Mouse (Mus musculus) intestine, embryonic 14.5 days (tissue): ENCODE results near the gene Pole4. TPM values are rescaled to one million over a fixed set of nuclear protein-coding genes. Genes with fewer than 3 reads are reported as not detected.

Experiments used
- ATAC-seq: fragments of 200-750 bp; cut with Nextera tagmentation; replicated peaks from 2 replicates; pipeline ENCODE4 v1.8.0; 2017; ENCODE audit warnings: low read depth, moderate number of reproducible peaks, moderate TSS enrichment, moderate library complexity; ENCODE audit not compliant: low FRiP score, low TSS enrichment
- DNase-seq: peaks from one replicate; pipeline ENCODE4 v3.0.0-alpha.2; 2018; ENCODE audit warnings: low spot score
- H3K27ac ChIP-seq: fragments of 300-500 bp; sonication (generic); 2 replicates; pipeline ENCODE4 v1.5.1; 2014; ENCODE audit warnings: low read depth, mild to moderate bottlenecking, control low read depth
- H3K27me3 ChIP-seq: fragments of 300-500 bp; sonication (generic); replicated peaks from 2 replicates; pipeline ENCODE4 v1.6.1; 2014; ENCODE audit warnings: low read length, control low read depth; ENCODE audit not compliant: control insufficient read depth, insufficient read depth
- H3K36me3 ChIP-seq: fragments of 300-500 bp; sonication (generic); 2 replicates; pipeline ENCODE4 v1.6.1; 2014; ENCODE audit warnings: low read length, control low read depth; ENCODE audit not compliant: control insufficient read depth, insufficient read depth
- H3K4me1 ChIP-seq: fragments of 300-500 bp; sonication (generic); replicated peaks from 2 replicates; pipeline ENCODE4 v1.6.1; 2014; ENCODE audit warnings: low read length, control low read depth, mixed read lengths; ENCODE audit not compliant: control insufficient read depth, insufficient read depth
- H3K4me2 ChIP-seq: fragments of 300-500 bp; sonication (generic); 2 replicates; pipeline ENCODE4 v1.6.1; 2014; ENCODE audit warnings: low read length
- H3K4me3 ChIP-seq: fragments of 300-500 bp; sonication (generic); 2 replicates; pipeline ENCODE4 v1.5.1; 2014; ENCODE audit warnings: low read depth, low read length, control low read depth, mixed read lengths
- H3K9ac ChIP-seq: fragments of 300-500 bp; sonication (generic); 2 replicates; pipeline ENCODE4 v1.6.1; 2014; ENCODE audit warnings: mild to moderate bottlenecking, low read length
- H3K9me3 ChIP-seq: fragments of 300-500 bp; sonication (generic); 2 replicates; pipeline ENCODE4 v1.6.1; 2016; ENCODE audit warnings: low read length, control low read depth; ENCODE audit not compliant: control insufficient read depth
- WGBS: fragments of 180-500 bp; shearing (Covaris S2); extraction: QIAGEN DNeasy Blood & Tissue Kit; methylation state at CpG from one replicate; pipeline ENCODE4 v1.1.7; 2014; 5-methylcytosine and 5-hydroxymethylcytosine counted together
- polyA plus RNA-seq: library from polyadenylated mRNA; unstranded; fragments of >200 nt; fragmentation: Nextera tagmentation; extraction: Ambion mirVana; gene quantifications from 2 replicates; pipeline ENCODE4 v1.2.1, GENCODE M21; 2014

The Pole4 gene
- 107 and 116 TPM in 2 replicates for polyA plus RNA-seq

GRCm38 (mm10) chr6:82705221-82705620 is at the start of gene Pole4:
Gene Pole4 (minus strand): TSS chr6:82705365.
- DNase-seq (no peak), ATAC-seq (no peak)
- Histone ChIP-seq H3K4me2 (no peak within 1 kb of the TSS), H3K36me3 (no peaks in the 10 kb centered on the region), H3K9ac (no peak within 1 kb of the TSS), H3K27ac (no peak within 1 kb of the TSS), H3K27me3 (no peaks in the 10 kb centered on the region), H3K4me1 (no peaks in the 10 kb centered on the region), H3K9me3 (no peaks in the 10 kb centered on the region), H3K4me3 (no peak within 1 kb of the TSS)
- 74% methylated on average over 5 of the region's 5 CpGs for WGBS

GRCm38 (mm10) chr6:82754769-82755168 is 49.6 kb upstream of the Pole4 start:
- 89% methylated on average over 6 of the region's 6 CpGs for WGBS
- Histone ChIP-seq H3K4me1 (0 out of 2 replicates have a peak, but pooled peaks cover 2% of the 10 kb centered on the region), H3K4me3 (no peak overlapping the region), H3K27me3 (no peaks in the 10 kb centered on the region), H3K27ac (no peak overlapping the region), H3K9ac (no peak overlapping the region), H3K4me2 (no peak overlapping the region), H3K9me3 (no peaks in the 10 kb centered on the region), H3K36me3 (peaks cover 19% of the 10 kb centered on the region)
- ATAC-seq (no peak), DNase-seq (no peak)

GRCm38 (mm10) chr6:82753638-82754361 is 48.6 kb upstream of the Pole4 start:
- Histone ChIP-seq H3K4me3 (no peak overlapping the region), H3K9me3 (no peaks in the 10 kb centered on the region), H3K36me3 (peaks cover 16% of the 10 kb centered on the region), H3K27ac (no peak overlapping the region), H3K4me2 (no peak overlapping the region), H3K4me1 (0 out of 2 replicates have a peak, but pooled peaks cover 2% of the 10 kb centered on the region), H3K27me3 (no peaks in the 10 kb centered on the region), H3K9ac (no peak overlapping the region)
- DNase-seq, result no peak
- WGBS, result 71% methylated on average over 14 of the region's 14 CpGs
- ATAC-seq, result no peak

DNA sequence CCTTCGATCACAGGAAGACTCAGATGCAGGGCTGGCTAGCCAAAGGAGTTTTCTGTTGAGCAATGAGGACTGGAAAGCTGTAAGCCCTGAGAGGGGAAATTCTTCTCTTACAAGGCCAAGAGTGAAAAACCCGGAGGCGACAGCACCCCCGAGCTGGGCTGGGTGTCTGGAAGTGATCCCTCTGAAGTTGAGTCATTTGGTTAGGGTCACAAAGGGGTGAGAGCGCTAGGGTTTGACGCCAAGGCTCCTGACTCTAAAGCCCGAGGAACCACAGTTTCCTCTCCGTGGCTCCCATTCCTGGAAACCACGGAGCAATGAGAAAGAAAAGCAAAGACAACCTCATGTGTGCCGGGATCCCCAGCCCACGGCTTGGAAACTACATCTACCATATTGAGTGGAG is 47.9 kb upstream of the Pole4 start:
- no peak overlapping the region for H3K4me2 ChIP-seq
- H3K4me3 ChIP-seq, result no peak overlapping the region
- ATAC-seq, result no peak
- H3K9me3 ChIP-seq, result no peaks in the 10 kb centered on the region
- no peak for DNase-seq
- 0 out of 2 replicates have a peak, but pooled peaks cover 2% of the 10 kb centered on the region for H3K4me1 ChIP-seq
- 58% methylated on average over 11 of the region's 11 CpGs for WGBS
- H3K36me3 ChIP-seq, result peaks cover 21% of the 10 kb centered on the region
- no peaks in the 10 kb centered on the region for H3K27me3 ChIP-seq
- H3K27ac ChIP-seq, result no peak overlapping the region
- H3K9ac ChIP-seq, result no peak overlapping the region

DNA sequence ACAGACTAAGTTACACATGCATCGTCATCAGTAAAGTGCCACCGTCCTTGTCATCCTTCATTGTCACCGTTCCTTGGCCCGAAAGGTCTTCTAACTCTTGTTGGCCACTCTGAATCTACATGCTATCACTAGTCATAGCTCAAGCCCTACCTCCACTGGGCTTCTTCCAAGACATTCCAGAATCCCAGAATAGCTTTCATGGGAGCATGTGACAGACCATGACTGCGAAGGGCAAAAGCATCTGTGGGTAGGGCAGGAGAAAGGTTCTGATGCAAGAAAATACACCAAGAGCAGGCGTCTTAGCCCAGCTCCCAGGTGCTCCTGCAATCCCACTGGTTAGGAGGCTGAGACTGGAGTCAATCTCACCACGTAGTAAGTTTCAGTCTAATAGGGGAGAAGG is 46.6 kb upstream of the Pole4 start:
- H3K9me3 ChIP-seq, result no peaks in the 10 kb centered on the region
- H3K4me3 ChIP-seq, result no peak overlapping the region
- 96% methylated on average over 7 of the region's 7 CpGs for WGBS
- no peak overlapping the region for H3K9ac ChIP-seq
- H3K4me2 ChIP-seq, result no peak overlapping the region
- DNase-seq, result no peak
- H3K27me3 ChIP-seq, result no peaks in the 10 kb centered on the region
- H3K4me1 ChIP-seq, result 0 out of 2 replicates have a peak, but pooled peaks cover 2% of the 10 kb centered on the region
- no peak for ATAC-seq
- peaks cover 22% of the 10 kb centered on the region for H3K36me3 ChIP-seq
- no peak overlapping the region for H3K27ac ChIP-seq

- H3K36me3 ChIP-seq, result peaks cover 26% of the 10 kb centered on the region
- no peak overlapping the region for H3K27ac ChIP-seq
- no peak overlapping the region for H3K4me3 ChIP-seq
- H3K9ac ChIP-seq, result no peak overlapping the region
- DNase-seq (no peak), ATAC-seq (no peak)
- H3K4me2 ChIP-seq, result no peak overlapping the region
- H3K4me1 ChIP-seq, result 0 out of 2 replicates have a peak, but pooled peaks cover 2% of the 10 kb centered on the region
- H3K27me3 ChIP-seq, result no peaks in the 10 kb centered on the region
- H3K9me3 ChIP-seq, result no peaks in the 10 kb centered on the region
- 90% methylated on average over 11 of the region's 11 CpGs for WGBS
Observed at GRCm38 (mm10) chr6:82751031-82751430, 45.9 kb upstream of the Pole4 start.

GRCm38 (mm10) chr6:82750063-82750462 is 44.9 kb upstream of the Pole4 start:
- H3K27ac ChIP-seq, result no peak overlapping the region
- H3K9me3 ChIP-seq, result no peaks in the 10 kb centered on the region
- 53% methylated on average over 2 of the region's 2 CpGs for WGBS
- DNase-seq (no peak), ATAC-seq (no peak)
- no peaks in the 10 kb centered on the region for H3K27me3 ChIP-seq
- H3K9ac ChIP-seq, result no peak overlapping the region
- H3K4me2 ChIP-seq, result no peak overlapping the region
- H3K4me3 ChIP-seq, result no peak overlapping the region
- 0 out of 2 replicates have a peak, but pooled peaks cover 2% of the 10 kb centered on the region for H3K4me1 ChIP-seq
- H3K36me3 ChIP-seq, result peaks cover 27% of the 10 kb centered on the region

- H3K27ac ChIP-seq, result no peak overlapping the region
- no peaks in the 10 kb centered on the region for H3K9me3 ChIP-seq
- H3K4me2 ChIP-seq, result no peak overlapping the region
- H3K4me1 ChIP-seq, result no peaks in the 10 kb centered on the region
- DNase-seq (no peak), ATAC-seq (no peak)
- peaks cover 44% of the 10 kb centered on the region for H3K36me3 ChIP-seq
- H3K27me3 ChIP-seq, result no peaks in the 10 kb centered on the region
- WGBS, result 91% methylated on average over 9 of the region's 9 CpGs
- no peak overlapping the region for H3K4me3 ChIP-seq
- no peak overlapping the region for H3K9ac ChIP-seq
Observed at GRCm38 (mm10) chr6:82748106-82748672, 43.0 kb upstream of the Pole4 start.
